Mouse (Mus musculus): ENCODE results near the gene Fbxo8.

DNA sequence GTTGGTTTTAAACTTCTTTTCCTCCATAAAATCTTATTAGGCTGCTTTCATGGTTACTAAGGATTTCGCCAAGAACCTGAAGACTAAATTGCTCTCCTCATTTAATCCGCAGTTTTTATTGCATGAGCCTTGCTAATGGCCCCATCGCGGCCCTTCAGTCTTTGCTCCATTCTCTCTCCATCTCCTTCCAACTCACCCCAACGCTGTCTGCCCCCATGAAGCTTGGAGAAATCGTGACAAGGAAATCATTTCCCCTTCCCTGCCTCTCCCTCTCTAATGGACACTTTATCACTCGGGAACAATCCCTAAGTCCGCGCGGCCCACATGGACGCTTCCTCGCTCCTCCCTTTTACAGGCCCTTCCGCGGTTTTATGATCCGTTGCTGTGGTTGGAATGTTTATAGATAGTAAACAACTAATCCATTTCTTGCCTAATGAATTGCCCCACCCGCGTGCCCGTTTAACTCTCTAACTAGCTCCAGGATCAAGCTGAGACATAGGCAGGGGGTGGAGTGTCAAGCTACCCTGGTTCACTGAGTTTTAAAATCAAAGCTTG, 71.7 kb downstream of the Fbxo8 start:
- TF ChIP-seq CTCF (IDR thresholded peaks at IDR 0.05; ENCODE audit: extremely low read depth, insufficient read depth, low read length) (no peak), POLR2A (IDR thresholded peaks at IDR 0.05; ENCODE audit: extremely low read depth, insufficient read depth, low read length) (no peak)

Measured in cortical plate, adult 2 months (tissue).